Mouse (Mus musculus) kidney, postnatal 25 days (tissue): Measurements from ENCODE around the gene Gpr139.

ENCODE experiments used
- DNase-seq, 2 experiments: peaks; one replicate each; pipeline ENCODE4 v3.0.0; 2021; ENCODE audit warnings: mixed read lengths in 2 of 2

Gpr139 gene

DNA sequence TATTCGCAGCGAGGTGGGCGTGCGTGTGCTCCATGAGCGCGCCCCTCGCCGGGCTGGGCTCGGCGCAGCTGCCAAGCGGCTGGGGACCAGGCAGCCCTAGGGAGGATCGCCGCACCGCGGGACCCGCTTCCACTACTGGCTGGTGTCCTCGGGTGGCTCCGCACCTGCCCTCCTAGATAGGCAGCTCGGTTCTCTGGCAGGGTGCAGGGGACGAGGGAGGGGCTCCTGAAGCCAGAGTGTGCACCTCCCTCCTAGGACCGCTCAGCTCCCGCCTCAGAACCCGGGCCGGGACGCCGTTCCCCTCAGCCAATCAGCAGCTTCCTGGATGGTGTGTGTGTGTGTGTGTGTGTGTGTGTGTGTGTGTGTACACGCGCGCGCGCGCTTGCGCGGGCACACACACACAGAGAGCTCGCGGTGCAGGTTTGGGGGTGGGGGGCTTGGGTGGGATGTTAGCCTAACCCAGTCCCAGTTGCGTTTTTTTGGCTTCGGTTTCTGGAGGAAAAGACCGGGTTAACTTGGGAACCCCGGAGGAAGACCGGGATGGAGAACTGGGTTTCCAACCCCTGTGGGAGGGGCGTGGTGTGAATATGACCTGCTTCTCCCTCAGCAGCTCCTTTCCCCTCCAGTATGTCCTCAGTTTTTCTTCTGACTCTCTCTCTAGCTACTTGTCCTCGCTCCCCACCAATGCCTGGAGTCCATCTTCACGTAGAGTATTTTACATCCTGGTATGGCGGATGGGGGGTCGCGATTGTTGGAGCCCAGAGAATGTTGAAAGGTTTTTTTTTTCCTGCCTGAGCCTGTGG lies at the start of gene Gpr139:
Gene Gpr139, minus strand, starts transcription at position 263 of the 803 bp plus-strand sequence.
- no peak for DNase-seq

DNA sequence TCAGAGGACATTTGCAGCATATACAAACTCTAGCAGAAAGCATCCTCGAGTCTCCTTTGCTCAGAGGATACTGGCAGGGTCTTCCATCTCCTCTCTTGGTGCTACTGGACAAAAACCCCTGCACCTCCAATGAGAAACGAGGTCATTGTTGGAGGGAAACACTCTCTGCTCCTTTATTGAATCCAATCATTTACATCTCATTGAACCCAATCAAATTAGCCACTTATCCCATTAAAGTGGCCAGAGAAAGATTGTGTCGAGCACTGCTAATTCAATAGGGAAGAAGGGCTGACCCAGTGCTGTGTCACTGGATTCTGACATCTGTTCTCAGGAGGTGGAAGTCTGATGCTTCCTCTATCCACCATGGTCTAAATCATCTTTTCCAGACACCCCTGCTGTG lies 46.6 kb upstream of the Gpr139 start:
- no peak for DNase-seq

DNA sequence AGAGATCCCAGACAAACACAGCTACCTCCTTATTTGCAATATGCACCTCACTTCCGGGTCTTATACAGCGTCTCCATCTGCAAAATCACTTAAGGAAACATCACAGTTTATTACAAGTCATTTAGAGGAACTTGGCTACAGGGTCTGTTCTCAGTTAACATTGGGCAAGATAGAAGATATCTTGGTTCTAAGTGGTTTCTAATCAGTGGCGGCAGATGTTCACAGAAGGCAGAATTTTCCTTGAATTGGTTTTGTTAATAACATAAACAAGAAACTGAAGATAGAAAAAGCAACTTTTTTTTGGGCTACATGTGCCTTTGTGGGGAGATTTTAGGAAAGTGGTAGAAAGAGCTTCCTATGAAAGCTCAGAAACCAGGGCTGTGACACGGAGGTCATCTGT lies 38.3 kb upstream of the Gpr139 start:
- DNase-seq = no peak

DNA sequence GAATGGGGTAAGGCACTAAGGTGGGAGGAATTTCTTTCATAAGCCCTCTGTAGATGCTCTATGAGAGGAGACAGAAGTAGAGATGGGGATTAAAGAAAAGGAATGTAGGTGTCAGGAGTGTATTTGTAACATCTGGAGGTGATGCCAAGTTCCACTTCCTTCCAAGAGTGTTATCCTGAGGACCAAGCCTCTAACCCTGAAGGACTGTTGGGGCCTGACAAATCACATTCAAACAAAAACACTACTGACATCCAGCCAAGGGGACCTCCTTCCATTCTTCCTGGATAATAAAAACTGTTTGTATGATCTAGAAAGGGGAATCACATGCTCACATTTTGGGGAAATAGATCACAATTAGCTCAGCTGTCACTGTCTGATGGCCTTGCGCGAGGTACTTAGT lies 34.7 kb upstream of the Gpr139 start:
- DNase-seq = no peak

DNA sequence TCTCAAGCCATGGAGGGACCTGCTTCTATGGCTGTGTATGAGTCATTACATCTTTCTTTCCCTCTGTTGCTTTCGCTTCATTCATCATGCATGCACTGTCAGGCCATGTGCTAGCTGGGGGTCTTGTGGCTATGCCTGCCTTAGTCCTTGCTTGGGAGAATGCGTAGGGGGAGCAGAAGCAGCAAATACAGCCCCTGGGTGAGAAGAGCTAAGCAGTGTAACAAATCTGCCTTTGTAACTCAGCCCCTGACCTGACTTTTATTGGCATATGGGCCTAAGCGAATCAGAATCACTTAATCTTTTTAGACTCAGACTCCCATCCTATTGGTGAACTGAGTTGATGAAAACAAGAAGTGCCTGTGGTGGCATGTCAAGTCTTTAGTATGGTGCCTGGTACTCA lies 22.8 kb upstream of the Gpr139 start:
- DNase-seq = no peak

DNA sequence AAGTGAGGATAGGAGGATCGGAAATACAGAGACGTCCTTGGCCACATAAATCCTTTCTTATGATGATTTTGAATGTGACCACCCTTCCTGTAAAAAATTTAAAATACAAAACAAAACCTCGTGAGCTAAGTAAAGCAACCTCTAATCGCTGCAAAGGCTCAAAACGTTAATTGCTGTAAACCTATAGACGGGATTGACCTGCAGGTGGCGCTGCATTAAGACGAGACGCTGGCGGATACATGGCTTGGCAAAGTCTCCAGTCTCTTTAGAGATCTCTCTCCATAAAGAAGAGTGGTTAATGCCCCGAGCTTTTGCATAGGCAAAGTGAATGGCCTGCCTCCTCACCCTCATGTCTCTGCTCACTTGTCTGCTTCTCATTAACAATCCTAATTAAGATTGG lies 2.0 kb upstream of the Gpr139 start:
- peak; percentile 43 to 62 for DNase-seq

DNA sequence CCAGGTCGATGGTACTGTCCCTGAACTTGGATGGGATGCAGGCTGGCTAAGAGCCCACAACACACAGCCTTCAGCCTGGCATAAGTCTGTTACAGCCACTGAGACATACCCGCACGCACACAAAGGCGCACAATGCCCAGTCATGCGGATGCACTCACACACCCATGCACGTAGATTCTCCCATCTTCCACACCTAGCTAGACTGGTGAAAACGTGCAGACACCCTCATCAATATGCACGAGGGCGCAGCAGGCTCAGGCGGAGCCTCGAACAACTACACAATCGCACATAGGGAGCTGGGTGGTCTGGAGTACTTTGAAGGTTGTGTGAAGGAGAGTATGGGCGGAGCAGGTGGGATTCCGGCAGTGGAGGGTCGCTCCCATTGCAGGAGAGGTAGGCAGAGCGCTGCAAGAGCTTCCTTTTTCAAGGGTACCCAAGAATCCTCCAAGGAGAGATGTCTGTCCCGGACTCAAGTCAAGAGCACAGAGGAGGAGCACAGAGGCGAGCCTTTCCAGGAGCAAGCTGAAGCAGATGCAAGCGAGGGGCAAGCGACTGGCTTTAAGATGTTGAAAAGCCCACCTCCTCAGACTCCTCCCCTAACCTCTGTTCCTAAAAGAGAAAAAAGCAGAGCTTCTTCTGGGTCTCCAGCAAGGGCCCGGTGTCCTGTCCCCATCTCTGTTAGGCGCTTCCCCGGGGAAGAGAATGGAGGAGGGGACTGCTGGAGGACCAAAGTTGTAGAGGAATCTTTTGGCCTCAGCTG lies 958 bp upstream of the Gpr139 start:
- DNase-seq = no peak

DNA sequence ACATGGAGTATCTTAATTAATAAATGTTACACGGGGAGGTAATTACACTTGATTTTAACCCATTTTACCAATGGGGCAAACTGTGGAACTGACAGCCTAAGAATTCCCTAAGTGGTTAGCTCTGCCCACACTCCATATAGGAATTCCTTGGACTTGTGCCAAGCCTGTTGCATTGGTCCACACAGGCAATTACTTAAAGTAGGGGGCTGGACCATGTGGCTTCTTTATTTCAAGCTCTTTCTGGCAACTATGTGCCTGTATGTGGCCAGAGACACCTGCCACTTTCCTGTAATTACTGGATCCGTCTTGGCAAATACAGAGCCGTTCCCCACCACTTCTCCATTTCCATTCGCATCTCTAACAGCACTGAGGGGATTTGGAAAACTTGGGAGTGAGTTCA lies 3.4 kb downstream of the Gpr139 start:
- no peak for DNase-seq

DNA sequence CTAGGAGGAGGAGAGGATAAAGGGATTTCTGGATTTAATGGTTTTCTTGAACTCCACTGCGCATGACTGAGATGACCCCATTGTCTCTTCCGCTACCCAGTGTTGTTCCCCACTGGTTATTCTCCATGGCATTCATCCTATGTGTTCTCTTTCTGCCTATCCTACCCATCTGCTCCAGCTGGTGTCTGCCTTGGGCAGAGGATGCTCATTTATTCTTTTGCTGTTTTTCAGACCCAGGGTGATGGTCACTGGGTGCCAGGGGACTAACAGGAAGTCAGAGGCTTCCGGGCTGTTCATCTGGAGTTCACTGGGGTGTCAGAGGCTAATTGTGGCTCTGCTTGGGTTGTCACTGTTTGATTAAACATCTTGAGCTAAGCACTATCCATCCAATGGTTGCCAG lies 24.4 kb downstream of the Gpr139 start:
- no peak for DNase-seq

DNA sequence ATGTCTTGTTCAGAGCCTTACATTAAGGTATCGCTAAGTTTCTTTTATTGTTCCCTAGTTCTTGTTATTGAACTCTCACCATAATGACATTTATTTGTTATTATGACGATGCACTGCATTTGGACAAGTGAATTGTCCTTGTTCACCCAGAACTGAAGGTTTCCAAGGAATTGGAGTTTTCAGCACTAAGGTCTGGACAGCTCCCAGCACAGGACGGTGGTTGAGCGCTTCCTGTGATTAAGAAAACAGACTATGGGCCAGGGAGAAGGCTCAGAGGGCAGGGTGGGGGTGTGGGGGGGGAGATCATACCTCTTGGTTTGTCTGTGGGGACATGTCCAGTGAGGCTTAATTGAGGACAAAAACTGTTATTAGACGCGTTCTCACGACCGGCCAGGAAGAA lies 72.6 kb downstream of the Gpr139 start:
- peak in 1 of 2 experiments; percentile 55 for DNase-seq

DNA sequence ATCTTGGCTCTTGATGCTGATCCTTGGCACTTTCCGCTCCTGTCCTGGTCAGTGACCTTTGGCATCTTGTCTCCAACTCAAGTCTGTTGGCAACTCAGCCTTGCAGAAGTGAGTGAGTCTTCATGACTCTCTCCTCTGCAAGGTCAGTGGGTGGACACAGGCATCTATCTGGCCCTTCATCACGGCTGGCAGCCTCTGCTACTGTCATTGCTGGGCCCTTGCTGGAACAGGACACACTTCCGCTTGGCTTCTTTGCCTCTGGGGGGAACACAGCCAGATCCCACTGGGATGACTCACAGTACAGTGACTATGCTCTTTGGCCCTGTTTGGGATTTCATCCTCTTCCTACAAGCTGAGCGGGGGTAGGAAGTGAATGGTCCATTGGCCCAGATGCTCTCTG lies 78.5 kb downstream of the Gpr139 start:
- DNase-seq = no peak

DNA sequence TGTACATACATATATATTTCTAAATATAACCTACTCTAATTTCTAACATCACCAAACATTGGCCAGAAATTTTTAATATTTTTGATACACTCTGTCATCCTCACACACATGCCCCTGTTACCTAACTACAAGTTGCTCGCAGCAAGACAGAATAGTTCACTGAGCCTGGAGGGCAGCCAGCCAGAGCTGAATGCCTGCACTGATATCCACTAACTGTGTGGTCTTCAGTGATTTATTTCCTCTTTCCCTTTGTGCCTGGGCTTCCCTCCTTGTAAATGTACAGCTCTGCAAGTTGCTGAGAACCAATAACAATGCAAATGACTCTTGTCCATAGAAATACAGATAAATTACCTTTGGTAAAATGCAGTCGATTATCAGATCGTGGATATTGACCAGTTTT lies 87.8 kb downstream of the Gpr139 start:
- DNase-seq = no peak
